Mouse (Mus musculus): ENCODE data around the gene Olfr508. TPM values are rescaled to one million over a fixed set of nuclear protein-coding genes. Genes with fewer than 3 reads are reported as not detected.

The Olfr508 gene
- polyA plus RNA-seq, 1 experiment from 2014 or later: not detected

Other genes starting within 250 kb of the Olfr508 start
- gene Olfr495, start 236.8 kb upstream of the Olfr508 start, polyA plus RNA-seq (2015; fragmentation: Nextera tagmentation; extraction: Ambion mirVana): not detected in 2 replicates
- not detected in 2 replicates for gene Olfr497, start 209.6 kb upstream of the Olfr508 start, polyA plus RNA-seq (2015; fragmentation: Nextera tagmentation; extraction: Ambion mirVana)
- not detected in 2 replicates for gene Olfr498, start 164.7 kb upstream of the Olfr508 start, polyA plus RNA-seq (2015; fragmentation: Nextera tagmentation; extraction: Ambion mirVana)
- gene Olfr502, start 104.9 kb upstream of the Olfr508 start, polyA plus RNA-seq (2015; fragmentation: Nextera tagmentation; extraction: Ambion mirVana): not detected in 2 replicates
- gene Olfr503, start 85.5 kb upstream of the Olfr508 start, polyA plus RNA-seq (2015; fragmentation: Nextera tagmentation; extraction: Ambion mirVana): not detected in 2 replicates
- not detected in 2 replicates for gene Olfr504, start 64.2 kb upstream of the Olfr508 start, polyA plus RNA-seq (2015; fragmentation: Nextera tagmentation; extraction: Ambion mirVana)
- gene Olfr506, start 19.2 kb upstream of the Olfr508 start, polyA plus RNA-seq (2015; fragmentation: Nextera tagmentation; extraction: Ambion mirVana): not detected in 2 replicates
- not detected in 2 replicates for gene Olfr507, start 8.2 kb upstream of the Olfr508 start, polyA plus RNA-seq (2015; fragmentation: Nextera tagmentation; extraction: Ambion mirVana)
- gene Olfr509, start 21.9 kb downstream of the Olfr508 start, polyA plus RNA-seq (2015; fragmentation: Nextera tagmentation; extraction: Ambion mirVana): not detected in 2 replicates
- gene Olfr510, start 36.4 kb downstream of the Olfr508 start, polyA plus RNA-seq (2015; fragmentation: Nextera tagmentation; extraction: Ambion mirVana): not detected in 2 replicates
- not detected in 2 replicates for gene Olfr512, start 83.3 kb downstream of the Olfr508 start, polyA plus RNA-seq (2015; fragmentation: Nextera tagmentation; extraction: Ambion mirVana)
- not detected in 2 replicates for gene Olfr513, start 121.0 kb downstream of the Olfr508 start, polyA plus RNA-seq (2015; fragmentation: Nextera tagmentation; extraction: Ambion mirVana)
- not detected in 2 replicates for gene Olfr514, start 196.0 kb downstream of the Olfr508 start, polyA plus RNA-seq (2015; fragmentation: Nextera tagmentation; extraction: Ambion mirVana)
- gene Olfr516, start 220.5 kb downstream of the Olfr508 start, polyA plus RNA-seq (2015; fragmentation: Nextera tagmentation; extraction: Ambion mirVana): not detected in 2 replicates
- not detected in 2 replicates for gene Olfr517, start 242.4 kb downstream of the Olfr508 start, polyA plus RNA-seq (2015; fragmentation: Nextera tagmentation; extraction: Ambion mirVana)